In genomic region chr7:68233619-68234223, GRCm38 (mm10) we compare ENCODE assay signal across 9 mouse cellular contexts. TPM values are rescaled to one million over a fixed set of nuclear protein-coding genes. Genes with fewer than 3 reads are reported as not detected.
DNase-seq lines count a peak whose midpoint lies in the region; ATAC-seq and TF ChIP-seq lines count a peak whose summit lies in the region.
"Had no signal": no experiment of that assay in that cellular context is flagged by ENCODE, and none has a peak within 500 bp of the region (broad histone marks: within the 10 kb centered on the region; RNA-seq: fewer than 3 reads in every experiment).

No protein-coding gene starts in this region.

- peaks cover 7% of the 10 kb centered on the region for H3K4me1 ChIP-seq in embryonic fibroblast, embryonic 13.5 days (ENCODE audit: control insufficient read depth, insufficient read depth, low read length)
- no peaks in the 10 kb centered on the region for H3K4me1 ChIP-seq in hindbrain, postnatal 0 days (ENCODE audit: insufficient read depth, low read length)

- H3K4me2 ChIP-seq in hindbrain, postnatal 0 days (ENCODE audit: low read depth, low read length): no peak overlapping the region

- no peak overlapping the region for H3K9ac ChIP-seq in hindbrain, postnatal 0 days (replicated peaks; ENCODE audit: low read length)

- no peak overlapping the region for H3K4me3 ChIP-seq in embryonic fibroblast, embryonic 13.5 days (ENCODE audit: insufficient read depth, low read length)
- no peak overlapping the region for H3K4me3 ChIP-seq in hindbrain, postnatal 0 days (ENCODE audit: low read length)
- H3K4me3 ChIP-seq: myocyte had no signal

- H3K36me3 ChIP-seq in hindbrain, postnatal 0 days (ENCODE audit: insufficient read depth, low read length): no peaks in the 10 kb centered on the region

- 0 out of 2 replicates have a peak, but pooled peaks have one; percentile 21 for ATAC-seq in hindbrain, postnatal 0 days

- peak; percentile 33 for DNase-seq in adrenal gland, adult 2 months
- DNase-seq in adrenal gland, adult 18-20 months (ENCODE audit: low spot score in 2 of 2): no peak
- peak; percentile 56 for DNase-seq in hindbrain, postnatal 0 days (ENCODE audit: low spot score)
- peak; percentile 43 for DNase-seq in lung, postnatal 25 days (ENCODE audit: low spot score)
- DNase-seq in testis, postnatal 10 days (ENCODE audit: low spot score): no peak
- no peak for DNase-seq in right cerebral cortex, adult 2 months (ENCODE audit: low spot score in 2 of 2)
- no peak for DNase-seq in urinary bladder, postnatal 36 days (ENCODE audit: low spot score in 2 of 2)

- TF ChIP-seq POLR2A in embryonic fibroblast, embryonic 13.5 days (IDR thresholded peaks at IDR 0.05; ENCODE audit: low read depth, low read length): no peak

- 31% methylated on average over 13 of the region's 13 CpGs for WGBS in hindbrain, postnatal 0 days

- TF ChIP-seq CTCF in embryonic fibroblast, embryonic 13.5 days (IDR thresholded peaks at IDR 0.05; ENCODE audit: borderline replicate concordance, insufficient read depth, low read length): no peak
- no peak for TF ChIP-seq CTCF in hindbrain, postnatal 0 days (IDR thresholded peaks at IDR 0.05; ENCODE audit: low read depth)

- peak overlapping the region; percentile 21 for H3K27ac ChIP-seq in embryonic fibroblast, embryonic 13.5 days (ENCODE audit: insufficient read depth, low read length)
- no peak overlapping the region for H3K27ac ChIP-seq in hindbrain, postnatal 0 days

- H3K27me3 ChIP-seq in hindbrain, postnatal 0 days (ENCODE audit: insufficient read depth, low read length): no peaks in the 10 kb centered on the region

- H3K9me3 ChIP-seq in hindbrain, postnatal 0 days (ENCODE audit: low read length): no peaks in the 10 kb centered on the region

RNA-seq across cellular contexts. Expression of gene Pgpep1l, which starts 30.3 kb away (rescaled TPM):
- not detected for total RNA-seq in adrenal gland, adult 2 months (2021)
- not detected in 2 replicates for polyA plus RNA-seq in adrenal gland, adult 2 months (2012; rRNA removed)
- under 1 TPM in 1 of 2 experiments, not detected in 1; 0.32 TPM for total RNA-seq in adrenal gland, adult 18-20 months (2021)
- 1.8 and 2.2 TPM in 2 replicates for polyA plus RNA-seq in embryonic fibroblast, embryonic 13.5 days (2011; ENCODE audit: insufficient read length, low read depth, missing spikeins)
- 0.68 TPM in 1 of 2 replicates, not detected in the other for total RNA-seq in hindbrain, postnatal 0 days (2014; rRNA removed)
- 0.24 TPM in 1 of 2 replicates, not detected in the other for polyA plus RNA-seq in hindbrain, postnatal 0 days (2015; fragmentation: Nextera tagmentation; extraction: Ambion mirVana)

RNA-seq across cellular contexts. Expression of gene Fam169b, which starts 39.9 kb away (rescaled TPM):
- total RNA-seq in adrenal gland, adult 2 months (2021): not detected
- polyA plus RNA-seq in adrenal gland, adult 2 months (2012; rRNA removed): 0.04 and 0.07 TPM in 2 replicates
- under 1 TPM; 0.22 to 0.23 TPM for total RNA-seq in adrenal gland, adult 18-20 months (2021)
- polyA plus RNA-seq in embryonic fibroblast, embryonic 13.5 days (2011; ENCODE audit: insufficient read length, low read depth, missing spikeins): 1.1 and 1.7 TPM in 2 replicates
- total RNA-seq in hindbrain, postnatal 0 days (2014; rRNA removed): 0.21 TPM in 1 of 2 replicates, not detected in the other
- 0.15 TPM in 1 of 2 replicates, not detected in the other for polyA plus RNA-seq in hindbrain, postnatal 0 days (2015; fragmentation: Nextera tagmentation; extraction: Ambion mirVana)

Comparison
In these comparisons a context has a peak if more than half of its experiments do, and no peak if none do; other contexts are left out.
1. DNase-seq: peak in adrenal gland, adult 2 months (single experiment), hindbrain, postnatal 0 days (single experiment) and lung, postnatal 25 days (single experiment); none in adrenal gland, adult 18-20 months (0 of 2), testis, postnatal 10 days (single experiment), right cerebral cortex, adult 2 months (0 of 2) and urinary bladder, postnatal 36 days (0 of 2).